In genomic region chr10:24810639-24811038, GRCm38 (mm10) we compare ENCODE assay signal across 10 mouse cellular contexts. TPM values are rescaled to one million over a fixed set of nuclear protein-coding genes. Genes with fewer than 3 reads are reported as not detected.
DNase-seq lines count a peak whose midpoint lies in the region; ATAC-seq lines count a peak whose summit lies in the region.
"Had no signal": no experiment of that assay in that cellular context is flagged by ENCODE, and none has a peak within 500 bp of the region (broad histone marks: within the 10 kb centered on the region; RNA-seq: fewer than 3 reads in every experiment).

No protein-coding gene starts in this region.

- 0 out of 2 replicates have a peak, but pooled peaks cover 4% of the 10 kb centered on the region for H3K4me1 ChIP-seq in embryonic facial prominence, embryonic 12.5 days
- peaks cover 11% of the 10 kb centered on the region for H3K4me1 ChIP-seq in limb, embryonic 10.5 days
- H3K4me1 ChIP-seq: midbrain, embryonic 15.5 days had no signal

- no peaks in the 10 kb centered on the region for H3K36me3 ChIP-seq in embryonic facial prominence, embryonic 12.5 days
- no peaks in the 10 kb centered on the region for H3K36me3 ChIP-seq in limb, embryonic 10.5 days
- H3K36me3 ChIP-seq: midbrain, embryonic 15.5 days had no signal

- intact Hi-C loops in heart, postnatal 14 days (cut with DNase I): no loop called here
- intact Hi-C loops in left cerebral cortex, postnatal 25 days (cut with DNase I): no loop called here

- 0 out of 2 replicates have a peak overlapping the region, but pooled peaks have one; percentile 13 for H3K4me2 ChIP-seq in embryonic facial prominence, embryonic 12.5 days (replicated peaks)
- H3K4me2 ChIP-seq: midbrain, embryonic 15.5 days had no signal

- ATAC-seq in embryonic facial prominence, embryonic 12.5 days (ENCODE audit: insufficient number of reproducible peaks, insufficient read depth, low FRiP score, low TSS enrichment): no peak
- no peak for ATAC-seq in erythroblast, adult 5-6 weeks (replicated peaks; ENCODE audit: low FRiP score, poor library complexity, severe bottlenecking)
- ATAC-seq: midbrain, embryonic 15.5 days had no signal

- H3K9ac ChIP-seq in embryonic facial prominence, embryonic 12.5 days: no peak overlapping the region
- H3K9ac ChIP-seq: midbrain, embryonic 15.5 days had no signal

- H3K9me3 ChIP-seq in embryonic facial prominence, embryonic 12.5 days: no peaks in the 10 kb centered on the region
- H3K9me3 ChIP-seq in limb, embryonic 10.5 days (replicated peaks): no peaks in the 10 kb centered on the region
- H3K9me3 ChIP-seq: midbrain, embryonic 15.5 days had no signal

- no peak overlapping the region for H3K4me3 ChIP-seq in embryonic facial prominence, embryonic 12.5 days
- no peak overlapping the region for H3K4me3 ChIP-seq in limb, embryonic 10.5 days
- H3K4me3 ChIP-seq: midbrain, embryonic 15.5 days had no signal

- H3K27ac ChIP-seq in embryonic facial prominence, embryonic 12.5 days: no peak overlapping the region
- H3K27ac ChIP-seq in limb, embryonic 10.5 days: peak overlapping the region; percentile 64; the same call in 1 of the 2 replicates
- H3K27ac ChIP-seq: midbrain, embryonic 15.5 days had no signal

- WGBS in embryonic facial prominence, embryonic 12.5 days: 33% methylated on average over 10 of the region's 10 CpGs
- WGBS in limb, embryonic 10.5 days: 57% methylated on average over 10 of the region's 10 CpGs

- peak; percentile 8 for DNase-seq in adrenal gland, postnatal 14 days
- DNase-seq in adrenal gland, postnatal 4 days (ENCODE audit: low spot score in 2 of 2): no peak
- DNase-seq in heart, postnatal 14 days: peak; percentile 12 to 13
- no peak for DNase-seq in limb, embryonic 10.5 days (ENCODE audit: low spot score)
- no peak for DNase-seq in left cerebral cortex, postnatal 25 days (ENCODE audit: low spot score in 2 of 2)
- DNase-seq in testis, postnatal 10 days (ENCODE audit: low spot score): no peak

- H3K27me3 ChIP-seq in embryonic facial prominence, embryonic 12.5 days: no peaks in the 10 kb centered on the region
- no peaks in the 10 kb centered on the region for H3K27me3 ChIP-seq in limb, embryonic 10.5 days (ENCODE audit: low read depth, poor library complexity, severe bottlenecking)
- H3K27me3 ChIP-seq: midbrain, embryonic 15.5 days had no signal

RNA-seq across cellular contexts. Expression of gene Enpp3, which starts 32.0 kb away (rescaled TPM):
- 5.4 and 9.4 TPM in 2 replicates for total RNA-seq in adrenal gland, postnatal 14 days (2021)
- total RNA-seq in adrenal gland, postnatal 4 days (2021): 1 to 10 TPM; 7.1 to 7.3 TPM
- 6.2 and 8.1 TPM in 2 replicates for polyA plus RNA-seq in embryonic facial prominence, embryonic 12.5 days (2016; fragmentation: Nextera tagmentation; extraction: Ambion mirVana)
- 1 to 10 TPM; 5.6 to 9.0 TPM for total RNA-seq in heart, postnatal 14 days (2021)
- polyA plus RNA-seq in limb, embryonic 10.5 days (2016; fragmentation: Nextera tagmentation; extraction: Ambion mirVana): 5.3 and 7.8 TPM in 2 replicates
- total RNA-seq in left cerebral cortex, postnatal 25 days (2021): 1 to 10 TPM in 1 of 2 experiments, under 1 TPM in 1; 0.71 to 1.1 TPM
- 2.1 TPM in 1 of 2 replicates, not detected in the other for total RNA-seq in erythroblast, adult 5-6 weeks (2015; ENCODE audit: low replicate concordance)
- total RNA-seq in erythroblast, adult 5-6 weeks (2017; ENCODE audit: low replicate concordance): 0.85 and 1.3 TPM in 2 replicates
- total RNA-seq: hematopoietic stem cell, adult 5-6 weeks had no signal

RNA-seq across cellular contexts. Expression of gene Med23, which starts 59.1 kb away (rescaled TPM):
- total RNA-seq in adrenal gland, postnatal 14 days (2021): 22.3 and 26.7 TPM in 2 replicates
- total RNA-seq in adrenal gland, postnatal 4 days (2021): 10 to 100 TPM; 32.0 to 33.2 TPM
- 33.6 and 38.9 TPM in 2 replicates for polyA plus RNA-seq in embryonic facial prominence, embryonic 12.5 days (2016; fragmentation: Nextera tagmentation; extraction: Ambion mirVana)
- total RNA-seq in heart, postnatal 14 days (2021): 10 to 100 TPM; 16.2 to 16.6 TPM
- 29.7 and 34.7 TPM in 2 replicates for polyA plus RNA-seq in limb, embryonic 10.5 days (2016; fragmentation: Nextera tagmentation; extraction: Ambion mirVana)
- 10 to 100 TPM; 34.5 to 35.7 TPM for total RNA-seq in left cerebral cortex, postnatal 25 days (2021)
- 5.2 and 7.9 TPM in 2 replicates for total RNA-seq in erythroblast, adult 5-6 weeks (2015; ENCODE audit: low replicate concordance)
- total RNA-seq in erythroblast, adult 5-6 weeks (2017; ENCODE audit: low replicate concordance): 9.1 and 12.2 TPM in 2 replicates

Comparison
In these comparisons a context has a peak if more than half of its experiments do, and no peak if none do; other contexts are left out.
1. DNase-seq: peak in adrenal gland, postnatal 14 days (single experiment) and heart, postnatal 14 days (2 of 2); none in adrenal gland, postnatal 4 days (0 of 2), limb, embryonic 10.5 days (single experiment), left cerebral cortex, postnatal 25 days (0 of 2) and testis, postnatal 10 days (single experiment).